Mouse (Mus musculus) cerebellum, adult 18-20 months (tissue): Measurements from ENCODE around the gene Mvp.

Experiments used
- DNase-seq, 2 experiments: peaks; one replicate each; pipeline ENCODE4 v3.0.0; 2021

The Mvp gene

DNA sequence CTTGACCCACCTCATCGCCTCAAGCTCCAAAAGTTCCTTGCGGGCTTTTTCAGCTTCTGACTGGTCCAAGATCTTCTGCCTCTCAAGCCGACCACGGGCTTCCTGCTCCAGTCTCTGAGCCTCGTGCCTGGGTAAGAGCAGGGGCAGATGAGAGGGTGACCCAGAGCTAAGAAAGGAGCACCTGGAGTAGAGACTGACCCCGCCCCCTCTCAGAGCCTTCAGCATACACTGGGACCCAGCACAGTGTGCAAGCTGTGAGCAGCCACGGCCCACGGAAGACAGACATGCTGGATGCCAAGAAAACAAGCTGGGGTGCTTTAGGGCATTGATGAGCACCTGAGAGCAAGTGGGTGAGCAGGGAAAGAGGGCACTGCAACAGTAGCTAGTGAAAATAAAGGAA, 25.6 kb downstream of the Mvp start:
- no peak for DNase-seq

DNA sequence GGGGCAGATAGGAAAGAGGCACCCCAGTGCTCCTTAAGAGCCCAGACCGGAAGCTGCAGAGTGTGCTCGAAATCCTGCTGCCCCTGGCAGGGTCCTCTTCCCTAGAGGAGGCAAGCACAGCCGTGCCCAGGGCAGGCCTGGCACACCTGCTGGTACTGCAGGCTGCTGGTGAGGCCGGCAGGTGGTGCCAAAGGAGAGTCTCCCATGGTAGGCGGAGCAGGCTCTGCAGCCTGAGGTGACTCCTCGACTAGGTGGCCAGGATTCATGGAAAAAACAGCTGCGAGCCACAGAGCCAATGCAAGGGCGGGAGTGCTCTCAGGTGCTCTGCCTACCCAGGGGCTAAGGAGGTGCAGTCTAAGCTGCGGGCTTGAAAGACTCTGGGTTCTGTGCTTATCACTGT, 28.1 kb downstream of the Mvp start:
- peak; percentile 85 to 88 for DNase-seq

DNA sequence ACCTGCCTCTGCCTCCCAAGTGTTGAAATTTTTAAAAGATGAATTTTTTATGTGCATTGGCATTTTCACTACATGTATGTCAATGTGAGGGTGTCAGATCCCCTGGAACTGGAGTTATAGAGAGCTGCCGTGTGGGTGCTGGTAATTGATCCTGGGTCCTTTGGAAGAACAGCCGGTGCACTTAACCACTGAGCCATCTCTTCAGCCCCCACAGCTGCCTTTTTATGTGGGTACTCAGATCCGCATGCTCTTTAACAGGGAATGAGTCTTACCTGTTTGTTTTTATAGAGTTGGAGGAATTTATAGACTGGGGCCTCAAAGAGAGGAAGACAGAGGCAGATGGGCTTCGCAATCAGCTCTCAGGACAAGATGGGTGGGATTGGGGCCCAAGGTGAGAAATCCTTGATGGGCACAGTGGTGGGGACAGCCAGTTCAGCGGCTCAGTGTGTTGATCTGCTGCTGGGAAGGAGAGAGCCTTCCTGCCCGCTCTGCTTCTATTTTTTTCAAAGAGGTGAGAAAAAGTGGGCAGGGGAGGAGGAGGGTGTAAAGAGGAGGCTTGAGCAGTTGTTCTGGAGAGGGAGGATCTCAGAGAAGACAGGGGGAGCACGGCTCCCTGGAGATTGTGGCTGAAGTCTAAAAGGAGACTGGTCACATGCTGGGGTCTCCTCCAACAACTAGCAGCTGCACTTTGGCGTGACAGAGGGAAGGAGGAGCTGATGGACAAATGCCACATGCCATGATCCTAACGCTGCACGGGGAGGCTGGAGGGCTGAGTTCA, 29.6 kb downstream of the Mvp start:
- no peak for DNase-seq

DNA sequence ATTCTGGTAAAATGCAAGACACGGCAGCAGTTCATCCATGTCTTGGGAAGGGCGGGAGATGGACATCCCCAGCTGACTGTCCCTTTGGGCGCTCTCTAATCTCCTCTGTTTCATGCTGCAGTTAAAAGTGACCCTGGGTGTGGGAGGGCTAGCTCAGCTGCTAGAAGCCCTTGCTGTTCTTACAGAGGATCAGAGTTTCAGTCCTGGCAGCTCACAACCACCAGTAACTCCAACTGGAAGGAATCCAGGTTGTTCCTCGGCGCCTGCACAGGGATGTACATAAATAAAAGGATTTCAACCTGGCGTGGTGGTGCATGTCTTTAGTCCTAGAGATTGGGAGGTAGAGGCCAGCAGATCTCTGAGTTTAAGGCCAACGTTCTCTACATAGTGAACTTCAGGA, 31.3 kb downstream of the Mvp start:
- no peak for DNase-seq

DNA sequence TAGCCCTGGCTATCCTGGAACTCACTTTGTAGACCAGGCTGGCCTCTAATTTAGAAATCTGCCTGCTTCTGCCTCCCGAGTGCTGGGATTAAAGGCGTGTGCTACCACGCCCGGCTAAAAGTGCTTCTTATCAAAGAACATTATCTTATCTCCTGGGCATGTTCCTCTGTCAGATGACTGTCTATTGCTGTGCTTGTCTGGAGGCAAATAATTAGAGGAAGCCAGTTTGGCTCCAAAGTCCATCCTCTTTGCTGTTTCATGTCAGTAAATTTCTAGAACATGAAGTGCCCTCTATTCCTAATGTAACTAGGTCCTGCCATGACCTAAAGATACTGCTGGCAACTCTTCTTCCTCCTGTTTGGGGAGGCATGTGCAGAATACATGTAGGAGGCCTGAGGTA, 32.4 kb downstream of the Mvp start:
- DNase-seq = no peak

DNA sequence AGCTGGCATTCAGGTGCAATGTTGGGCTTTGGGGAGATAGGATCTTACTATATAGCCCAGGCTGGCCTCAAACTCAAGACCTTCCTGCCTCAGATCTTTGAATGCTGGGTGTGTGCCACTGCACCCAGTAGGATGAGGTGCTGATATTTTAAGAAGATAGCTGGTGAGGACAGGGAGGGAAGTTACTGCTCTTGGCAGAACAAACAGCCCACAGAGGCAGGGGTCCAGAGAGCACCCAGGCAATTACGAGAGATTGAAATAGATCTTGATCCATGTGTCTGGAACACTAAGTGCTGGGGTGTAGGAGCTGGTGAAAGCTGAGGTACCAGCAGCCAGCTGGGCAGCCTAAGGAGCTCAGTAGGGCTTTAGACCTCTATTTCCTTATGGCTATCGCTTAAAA, 32.8 kb downstream of the Mvp start:
- DNase-seq = no peak

DNA sequence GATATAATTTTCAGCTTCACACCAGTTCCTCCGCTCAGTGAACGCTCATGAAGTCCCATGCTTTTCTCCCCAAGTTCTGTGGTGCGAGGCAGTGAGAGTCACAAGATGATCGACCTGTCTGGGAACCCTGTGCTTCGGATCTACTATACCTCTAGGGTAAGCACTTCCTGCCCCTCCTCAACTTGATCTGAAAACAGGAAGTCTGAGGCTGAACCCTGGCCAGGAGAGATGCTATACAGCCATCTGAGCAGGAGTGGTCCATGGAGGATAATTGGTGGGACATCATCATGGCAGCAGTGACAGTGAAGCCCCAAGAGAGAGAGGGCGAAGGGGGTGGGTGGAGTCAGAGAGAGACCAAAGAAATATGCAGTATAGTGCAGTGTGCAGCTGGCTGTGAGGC, 35.6 kb downstream of the Mvp start:
- DNase-seq = no peak

DNA sequence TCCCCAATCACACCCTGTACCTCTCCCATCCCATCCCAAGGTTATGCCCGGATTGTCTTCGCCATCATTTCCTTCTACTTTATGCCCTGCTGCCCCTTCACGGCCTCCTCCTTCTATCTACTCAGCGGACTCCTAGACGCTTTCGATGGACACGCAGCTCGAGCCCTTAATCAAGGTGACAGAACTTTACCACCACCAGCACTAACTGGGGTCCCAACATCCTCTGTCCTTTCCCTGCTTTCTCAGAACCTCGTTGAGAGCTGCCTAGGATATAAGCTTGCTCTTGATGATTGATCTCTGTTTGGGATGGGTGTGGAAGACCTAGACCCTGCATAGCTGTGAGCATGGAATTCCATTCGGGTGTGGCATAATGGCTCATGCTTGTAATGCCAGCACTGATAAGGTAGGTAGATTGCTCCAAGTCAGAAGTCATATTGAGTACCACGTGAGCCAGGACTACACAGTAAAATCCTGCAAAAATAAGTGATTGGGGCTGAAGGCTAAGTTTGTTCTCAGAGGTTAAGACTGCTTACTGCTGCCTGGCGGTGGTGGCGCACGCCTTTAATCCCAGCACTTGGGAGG, 37.5 kb downstream of the Mvp start:
- no peak for DNase-seq

DNA sequence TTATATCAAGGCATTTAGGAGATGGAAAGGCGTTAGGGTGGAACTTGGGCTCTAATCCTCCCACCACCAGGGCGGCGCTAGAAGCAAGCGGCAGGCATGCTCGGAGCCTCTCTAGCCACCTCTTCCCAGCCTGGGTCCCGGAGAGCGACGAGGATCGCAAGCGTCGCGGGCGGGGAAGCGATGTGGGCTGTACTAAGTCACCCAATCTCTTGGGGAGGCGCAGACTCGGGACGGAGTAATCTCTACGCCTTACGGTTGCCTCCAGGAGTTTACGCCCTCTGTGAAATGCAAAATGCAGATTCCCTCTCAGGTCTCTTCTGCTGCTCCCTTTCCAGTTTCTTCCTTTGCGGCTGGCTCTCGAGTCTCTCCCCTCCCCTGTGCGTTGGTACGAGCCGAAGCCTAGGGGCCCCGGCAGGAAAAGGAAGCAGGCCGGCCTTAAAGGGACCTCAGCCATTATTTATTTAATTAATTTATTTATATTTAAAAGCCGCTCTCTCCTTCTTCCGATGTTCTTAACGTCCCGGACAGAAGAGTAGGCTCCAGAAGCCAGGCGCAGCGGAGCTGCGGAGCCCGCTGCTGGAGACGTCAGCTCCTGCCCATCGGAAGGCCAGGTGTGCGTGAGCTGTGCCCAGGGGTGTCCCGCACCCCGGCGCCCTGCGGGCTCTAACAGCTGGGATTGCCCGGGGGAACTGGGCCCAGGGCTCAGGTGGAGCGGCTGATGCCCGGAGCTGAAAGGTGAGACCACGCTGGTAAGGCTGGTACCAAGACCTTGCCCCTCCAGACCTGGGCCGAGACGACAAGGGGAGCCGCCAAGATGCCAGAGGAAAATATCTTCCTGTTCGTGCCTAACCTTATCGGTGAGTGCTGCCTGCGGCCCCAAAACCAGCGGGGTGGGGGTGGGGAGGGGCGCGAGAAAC, 38.2 kb downstream of the Mvp start, which contains the start of gene Cdiptos:
Gene Cdiptos, minus strand, starts transcription at position 149 of the 917 bp plus-strand sequence.
- DNase-seq = peak; percentile 96 to 98

DNA sequence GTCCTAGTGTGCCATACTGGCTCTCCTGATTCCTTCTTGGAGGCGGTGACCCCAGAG, 38.7 kb downstream of the Mvp start, which contains the start of gene Cdipt:
Gene Cdipt, plus strand, starts transcription at position 22 of the 57 bp plus-strand sequence.
- DNase-seq = no peak

DNA sequence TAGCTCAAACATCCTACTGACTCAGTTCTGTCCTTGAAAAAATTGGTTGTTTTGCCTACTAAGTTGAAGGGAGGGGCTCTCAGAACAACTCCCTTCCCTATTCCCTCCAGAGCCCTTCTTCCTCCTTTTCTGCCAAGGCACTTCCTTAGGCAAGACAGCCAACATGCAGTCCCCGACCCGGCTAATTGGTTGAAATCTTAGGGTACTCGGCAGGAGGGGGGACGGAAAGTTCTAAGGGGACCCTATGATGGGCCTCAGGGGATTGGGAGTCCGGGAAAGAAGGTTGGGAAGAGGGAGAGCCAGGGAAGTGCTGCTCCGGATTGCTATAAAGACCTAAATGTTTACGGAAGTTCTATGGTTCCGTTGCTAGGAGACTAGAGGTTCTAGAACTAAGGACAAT, 38.9 kb downstream of the Mvp start:
- no peak for DNase-seq

DNA sequence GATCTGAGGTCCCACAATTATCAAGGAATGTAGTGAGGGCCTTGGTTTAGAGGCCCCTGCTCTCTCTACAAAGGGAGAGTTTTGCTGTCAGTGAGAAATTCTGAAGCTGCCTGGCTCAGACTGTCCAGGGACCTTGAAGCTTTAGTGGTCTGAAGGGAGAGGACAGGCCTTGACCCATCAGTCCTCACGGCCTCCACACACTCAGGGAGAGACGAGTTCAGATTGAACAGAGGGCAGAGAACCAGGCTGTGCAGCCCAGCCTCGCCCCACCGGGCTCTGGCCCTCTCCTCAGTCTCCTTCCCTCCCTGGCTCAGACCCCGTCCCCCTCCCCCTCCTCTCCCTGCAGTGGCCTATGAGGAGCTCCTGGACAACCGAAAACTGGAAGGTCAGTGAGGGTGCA, 47.1 kb downstream of the Mvp start:
- DNase-seq = no peak

DNA sequence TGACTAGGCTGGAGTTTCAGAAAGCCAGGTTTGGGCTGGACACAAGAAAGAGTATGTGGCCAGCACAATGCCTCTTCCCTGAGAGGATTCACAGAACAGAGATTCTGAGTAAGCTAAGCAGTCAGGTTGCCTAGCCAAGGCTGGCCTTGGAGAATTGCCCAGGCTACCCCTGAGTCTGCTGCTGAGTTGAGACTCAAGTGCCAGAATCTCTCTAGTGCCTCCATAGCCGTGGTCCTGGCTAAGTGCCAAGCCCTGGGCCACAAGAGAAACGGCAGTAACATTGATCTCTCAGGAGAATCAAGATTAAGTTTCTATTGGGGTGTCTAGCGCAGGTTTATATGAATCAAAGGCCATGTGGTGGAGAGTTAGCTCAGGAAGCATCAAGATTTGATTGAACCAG, 48.9 kb downstream of the Mvp start:
- peak; percentile 78 to 79 for DNase-seq

DNA sequence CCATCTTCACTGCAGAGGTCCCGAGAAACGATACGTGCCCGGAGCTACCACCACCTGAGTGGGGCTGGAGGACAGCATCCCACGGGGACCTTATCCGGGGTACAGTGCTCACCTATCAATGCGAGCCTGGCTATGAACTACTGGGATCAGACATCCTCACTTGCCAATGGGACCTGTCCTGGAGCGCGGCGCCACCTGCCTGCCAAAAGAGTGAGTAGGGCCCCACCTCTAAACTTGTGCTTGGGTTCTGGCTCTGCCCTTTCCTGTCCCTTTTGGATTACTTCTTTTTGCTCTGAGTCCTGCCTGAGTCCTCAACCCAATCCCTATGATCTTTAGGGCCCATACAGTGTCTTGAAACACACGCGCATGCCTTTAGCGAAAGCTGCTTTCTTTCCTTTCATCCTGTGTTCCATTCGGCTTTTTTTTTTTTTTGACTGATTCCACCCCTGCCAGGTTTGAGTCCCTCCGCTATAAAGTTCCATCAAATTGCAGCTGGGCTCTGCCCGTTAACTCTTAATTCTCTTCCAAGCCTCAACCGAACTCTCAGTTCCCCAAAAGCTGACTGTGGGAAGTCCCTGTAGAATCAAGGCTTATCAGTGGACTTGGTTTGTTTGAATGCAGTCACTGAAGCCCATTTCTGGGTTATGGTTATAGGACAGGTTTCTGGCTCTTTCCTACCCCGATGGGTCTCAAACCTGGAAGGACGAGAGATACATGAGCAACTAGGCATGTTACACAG, 50.7 kb downstream of the Mvp start:
- DNase-seq = peak in 1 of 2 experiments; percentile 55

DNA sequence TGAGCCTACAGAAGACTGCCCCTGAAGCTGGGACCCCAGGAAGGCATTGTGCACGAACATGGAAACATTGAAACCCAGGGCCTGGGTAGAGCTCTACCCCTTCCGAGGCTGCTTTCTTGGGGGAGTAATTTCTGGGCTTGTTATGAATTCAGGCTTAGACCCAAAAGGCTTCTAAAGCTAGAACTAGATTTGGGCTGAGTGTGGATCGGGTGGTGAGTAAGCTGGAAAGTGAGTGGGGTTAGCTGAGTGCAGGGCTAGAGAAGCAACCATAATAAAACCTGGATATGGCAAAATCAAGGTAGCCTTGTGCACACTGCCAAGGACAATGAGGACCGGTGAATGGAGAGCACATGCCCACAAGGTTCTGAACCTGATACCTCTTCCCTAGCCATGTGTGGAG, 52.5 kb downstream of the Mvp start:
- no peak for DNase-seq

DNA sequence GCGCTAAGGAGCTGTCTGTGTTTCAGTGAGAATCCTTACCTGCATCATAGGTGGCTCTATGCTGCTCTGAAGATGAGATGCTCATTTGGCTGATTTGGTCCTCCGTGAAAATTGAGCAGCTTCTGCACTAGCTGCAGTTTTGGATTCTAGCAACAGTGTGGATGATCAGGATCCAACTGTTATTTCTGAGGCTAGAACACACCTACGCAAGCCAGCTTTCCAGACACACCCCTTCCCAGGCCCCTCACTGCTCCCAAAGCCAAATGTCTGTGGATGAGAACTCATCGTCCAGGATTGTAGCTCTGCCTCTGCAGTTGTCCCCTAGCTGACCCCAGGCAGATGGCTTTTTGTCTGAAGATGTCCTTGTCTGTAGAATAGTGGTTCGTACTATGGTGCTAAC, 53.3 kb downstream of the Mvp start:
- no peak for DNase-seq

DNA sequence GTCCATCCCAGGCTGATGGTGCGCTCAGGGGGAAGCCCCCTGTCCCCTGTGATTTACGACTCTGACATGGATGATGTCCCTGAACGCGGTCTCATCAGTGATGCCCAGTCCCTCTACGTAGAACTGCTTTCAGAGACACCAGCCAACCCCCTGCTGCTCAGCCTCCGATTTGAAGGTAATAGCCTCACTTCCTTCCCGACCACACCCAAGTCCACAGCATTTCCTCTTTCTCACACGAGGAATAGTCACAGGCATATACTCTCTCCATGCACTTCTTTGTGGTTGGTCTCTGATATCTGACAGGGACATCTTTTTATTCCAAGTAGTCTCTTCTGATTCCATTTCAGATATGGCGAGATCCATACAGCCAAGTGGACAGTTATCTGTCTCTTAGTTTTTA, 54.6 kb downstream of the Mvp start:
- DNase-seq = no peak

DNA sequence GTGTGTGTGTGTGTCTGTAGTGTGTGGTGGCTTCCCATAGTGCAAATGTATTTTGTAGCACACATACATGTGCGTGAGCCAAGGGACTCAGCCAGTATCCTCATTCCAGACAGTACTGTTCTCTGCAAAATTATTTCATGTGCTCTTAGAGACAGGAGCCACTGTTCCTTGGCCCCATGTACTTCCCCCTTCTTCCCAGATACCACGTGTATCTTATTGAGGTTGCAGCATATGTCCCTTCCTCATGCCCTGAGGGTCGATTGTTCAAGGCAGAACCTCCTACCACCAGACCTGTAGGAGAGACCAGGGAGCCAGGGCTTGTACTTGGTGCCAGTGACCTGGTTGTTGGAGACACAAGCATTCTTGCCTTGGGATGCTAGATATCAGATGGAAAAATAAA, 59.3 kb downstream of the Mvp start:
- no peak for DNase-seq

DNA sequence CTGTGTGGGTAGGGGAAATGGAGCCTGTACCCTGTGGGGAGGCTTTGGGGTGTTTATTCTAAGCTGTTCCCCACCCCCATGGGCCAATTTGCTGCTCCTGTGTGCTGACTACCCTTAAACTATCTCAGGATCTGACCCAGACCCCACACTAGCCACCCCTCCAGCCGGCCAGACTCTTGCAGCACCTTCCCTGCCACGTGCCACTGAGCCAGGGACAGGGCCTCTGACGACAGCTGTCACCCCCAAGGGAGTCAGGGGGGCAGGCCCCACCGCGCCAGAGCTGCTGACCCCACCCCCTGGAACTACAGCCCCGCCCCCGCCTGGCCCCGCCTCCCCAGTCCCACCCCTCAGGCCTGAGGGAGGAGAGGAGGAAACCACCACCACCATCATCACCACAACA, 61.8 kb downstream of the Mvp start:
- DNase-seq = peak in 1 of 2 experiments; percentile 32

DNA sequence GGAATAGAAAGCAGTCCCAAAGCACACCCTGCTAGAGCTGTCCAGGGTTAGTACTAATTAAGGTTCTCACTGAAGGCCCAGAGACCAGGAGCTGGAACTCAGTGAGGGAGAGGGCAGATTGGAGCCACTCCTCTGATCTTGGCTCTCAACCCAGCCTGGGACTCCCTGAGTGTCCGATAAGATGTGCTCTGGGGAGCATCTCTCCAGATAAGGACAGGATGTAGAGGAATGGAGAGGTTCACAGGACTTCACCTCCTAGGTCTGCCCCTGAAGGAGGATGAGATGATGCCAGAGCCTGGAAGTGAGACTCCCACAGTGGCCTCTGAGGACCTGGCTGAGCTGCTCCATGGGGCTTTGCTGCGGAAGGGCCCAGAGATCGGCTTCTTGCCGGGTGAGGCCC, 62.7 kb downstream of the Mvp start:
- peak in 1 of 2 experiments; percentile 28 for DNase-seq

DNA sequence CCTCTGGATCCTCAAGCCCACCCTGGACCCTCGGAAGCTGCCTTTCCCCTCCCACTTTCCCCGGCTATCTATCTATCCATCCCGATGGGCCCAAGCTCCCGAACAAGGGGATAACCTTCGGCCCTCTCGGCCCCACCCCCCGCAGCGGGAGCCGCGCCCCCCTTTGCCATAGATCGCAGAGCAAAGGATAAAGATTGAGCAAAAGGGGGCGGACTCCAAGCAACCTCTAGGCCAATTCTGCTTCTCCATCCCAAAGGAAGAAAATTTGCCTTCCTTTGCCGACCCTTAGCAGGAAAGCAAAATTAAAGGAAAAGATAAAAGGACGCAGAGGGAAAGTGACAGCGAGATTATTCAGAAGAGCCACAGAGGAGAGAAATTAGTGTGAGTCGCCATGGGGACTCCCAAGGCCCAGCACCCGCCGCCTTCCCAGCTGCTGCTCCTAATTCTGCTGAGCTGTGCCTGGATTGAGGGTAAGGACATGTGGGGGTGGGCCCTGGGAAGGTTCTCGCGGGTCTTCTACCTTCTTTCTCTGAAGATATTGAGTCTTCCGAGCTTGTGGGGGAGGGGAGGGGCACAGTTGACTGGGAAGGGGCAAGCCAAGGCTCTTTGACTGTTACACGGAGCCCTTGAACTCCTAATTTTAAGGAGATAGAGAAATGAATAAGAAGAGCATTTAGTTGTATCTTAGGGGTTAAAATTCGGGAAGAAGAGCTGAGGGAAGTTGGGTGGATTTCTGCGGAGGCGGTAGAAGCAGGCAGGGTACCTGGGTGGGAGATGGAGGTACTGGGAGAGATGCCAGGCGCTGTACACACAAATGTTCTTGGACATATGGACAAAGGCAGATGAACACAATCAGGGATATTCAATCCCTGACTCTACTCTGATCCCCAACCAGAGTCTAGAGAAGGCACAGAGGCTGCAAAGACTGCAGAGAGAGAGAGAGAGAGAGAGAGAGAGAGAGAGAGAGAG, 63.5 kb downstream of the Mvp start:
- peak; percentile 49 to 56 for DNase-seq
